Mouse (Mus musculus) megakaryocyte, embryonic 14.5 days (primary cell): ENCODE measurements around the gene Sema4b. TPM values are rescaled to one million over a fixed set of nuclear protein-coding genes. Genes with fewer than 3 reads are reported as not detected.
A peak's percentile ranks its signal among the peaks of the same experiment; 100 is the strongest.

Experiments
- H3K27me3 ChIP-seq: replicated peaks from 2 replicates; pipeline ENCODE3; 2012; ENCODE audit warnings: inconsistent platforms
- H3K36me3 ChIP-seq: replicated peaks from 2 replicates; pipeline ENCODE3; 2012; ENCODE audit warnings: low read length, inconsistent platforms, mixed read lengths
- H3K4me1 ChIP-seq: 2 replicates; pipeline ENCODE4 v1.6.1; 2012; ENCODE audit warnings: inconsistent platforms
- H3K4me3 ChIP-seq: replicated peaks from 2 replicates; pipeline ENCODE3; 2012; ENCODE audit warnings: moderate library complexity, mild to moderate bottlenecking, inconsistent platforms
- H3K9me3 ChIP-seq: 2 replicates; pipeline ENCODE4 v1.6.1; 2012; ENCODE audit warnings: inconsistent platforms
- FLI1 ChIP-seq: IDR thresholded peaks from 2 replicates; pipeline ENCODE4 v1.6.1; 2012; ENCODE audit warnings: low read length, inconsistent platforms, mixed read lengths
- GATA1 ChIP-seq: IDR thresholded peaks from 3 replicates; pipeline ENCODE4 v1.6.1; 2012; ENCODE audit warnings: mixed read lengths, low read length, inconsistent platforms, borderline replicate concordance
- polyA plus RNA-seq: library from polyadenylated mRNA; stranded (reverse); fragments of >175 nt; gene quantifications from 2 replicates; pipeline ENCODE4 v1.2.3, GENCODE M21; 2012; ENCODE audit warnings: low replicate concordance; ENCODE audit not compliant: insufficient read depth

The Sema4b gene
- polyA plus RNA-seq, 1 experiment: 30.8 TPM

DNA sequence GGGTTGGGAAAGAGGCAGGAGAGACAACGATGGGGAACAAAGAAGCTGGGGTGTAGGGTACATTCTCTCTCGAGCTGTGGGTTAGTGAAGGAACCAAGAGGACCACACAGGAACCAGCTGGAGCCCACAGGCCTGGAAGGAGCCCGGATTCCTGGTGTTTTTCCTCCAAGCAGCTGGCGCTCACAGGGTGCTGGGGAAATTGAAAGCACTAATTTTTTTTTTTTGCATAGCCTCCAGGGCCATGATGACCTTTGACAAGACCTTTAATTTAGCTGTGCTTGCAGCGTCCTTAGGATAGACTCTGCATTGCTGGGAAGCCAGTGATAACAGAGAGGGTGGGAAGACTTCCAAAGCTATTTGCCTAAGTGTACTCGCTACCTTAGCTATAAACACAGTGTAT, 1.7 kb upstream of the Sema4b start:
- H3K27me3 ChIP-seq: no peaks in the 10 kb centered on the region
- H3K36me3 ChIP-seq: peaks cover 4% of the 10 kb centered on the region
- peaks cover 85% of the 10 kb centered on the region for H3K4me1 ChIP-seq
- peaks cover 4% of the 10 kb centered on the region; the same call in 1 of the 2 replicates for H3K9me3 ChIP-seq
- no peak overlapping the region for H3K4me3 ChIP-seq
- TF ChIP-seq GATA1 (no peak), FLI1 (no peak)

DNA sequence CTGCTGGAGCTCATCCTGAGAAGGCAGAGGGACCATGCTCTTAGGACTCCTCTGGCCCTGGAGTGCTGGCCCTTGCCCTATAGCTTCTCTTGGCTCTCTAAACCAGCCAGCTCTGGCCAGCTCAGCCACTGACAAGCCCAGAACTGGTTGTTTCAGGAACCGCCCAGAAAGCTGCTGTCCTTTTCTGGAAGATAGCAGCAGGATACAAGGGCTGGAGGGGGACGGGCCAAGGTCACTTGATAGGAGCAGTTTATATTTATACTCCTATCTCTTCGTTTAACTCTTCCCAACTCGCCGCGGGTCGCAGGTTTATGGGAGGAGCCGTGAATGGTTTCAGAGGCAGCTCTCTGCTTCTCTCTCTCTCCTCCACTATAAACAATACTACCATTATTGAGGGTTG, 620 bp upstream of the Sema4b start:
- Histone ChIP-seq H3K4me3 (peak overlapping the region; percentile 89), H3K36me3 (peaks cover 4% of the 10 kb centered on the region), H3K4me1 (peaks cover 85% of the 10 kb centered on the region), H3K9me3 (peaks cover 4% of the 10 kb centered on the region; the same call in 1 of the 2 replicates), H3K27me3 (no peaks in the 10 kb centered on the region)
- TF ChIP-seq FLI1 (no peak), GATA1 (no peak)

DNA sequence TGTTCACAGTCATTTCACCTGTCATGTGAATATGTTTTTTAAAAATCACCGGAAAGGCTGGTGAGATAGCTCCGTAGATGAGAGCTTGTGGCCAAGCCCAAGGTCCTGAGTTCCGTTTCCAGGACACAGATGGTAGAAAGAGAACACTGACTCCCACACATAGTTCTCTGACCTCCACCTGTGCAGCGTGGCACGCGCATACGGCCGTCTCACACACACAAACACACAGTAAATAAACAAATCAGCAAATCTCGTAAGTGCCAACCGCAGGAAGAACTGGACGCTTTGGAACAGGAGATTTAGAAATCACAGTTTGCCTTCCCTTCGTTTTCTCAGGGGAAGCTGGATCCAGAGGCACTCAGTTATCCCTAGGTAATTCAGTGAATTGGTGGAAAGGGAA, 860 bp downstream of the Sema4b start:
- Histone ChIP-seq H3K27me3 (no peaks in the 10 kb centered on the region), H3K9me3 (peaks cover 4% of the 10 kb centered on the region; the same call in 1 of the 2 replicates), H3K4me3 (peak overlapping the region; percentile 26), H3K4me1 (peaks cover 85% of the 10 kb centered on the region), H3K36me3 (peaks cover 4% of the 10 kb centered on the region)
- no peak for TF ChIP-seq FLI1
- TF ChIP-seq GATA1: no peak

DNA sequence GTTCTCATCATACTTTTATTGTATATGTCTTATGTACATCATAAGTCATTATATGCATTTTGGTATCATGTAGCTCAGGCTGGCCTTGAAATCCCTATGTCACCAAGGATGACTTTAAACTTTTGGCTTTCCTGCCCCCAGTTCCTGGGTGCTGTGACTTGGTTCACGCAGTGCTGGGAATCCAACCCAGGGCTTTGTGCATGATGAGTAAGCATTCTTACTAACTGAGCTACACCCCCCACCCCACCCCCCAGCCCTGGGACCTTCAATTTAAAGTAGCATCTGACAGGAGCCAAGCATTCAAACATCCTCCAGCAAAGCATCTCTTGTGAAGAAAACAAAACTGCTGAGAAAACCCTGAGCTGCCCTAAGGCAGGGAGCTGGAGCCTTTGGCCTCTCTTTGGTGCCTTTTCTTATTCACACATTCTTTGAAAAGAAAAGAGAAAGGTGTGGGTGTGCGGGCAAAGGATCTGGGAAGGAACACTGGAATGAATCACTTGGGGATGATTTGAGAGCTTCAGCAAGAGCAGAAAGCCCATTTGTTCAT, 2.0 kb downstream of the Sema4b start:
- no peak overlapping the region for H3K4me3 ChIP-seq
- H3K36me3 ChIP-seq: peaks cover 4% of the 10 kb centered on the region
- peaks cover 4% of the 10 kb centered on the region; the same call in 1 of the 2 replicates for H3K9me3 ChIP-seq
- no peaks in the 10 kb centered on the region for H3K27me3 ChIP-seq
- TF ChIP-seq FLI1: no peak
- no peak for TF ChIP-seq GATA1
- H3K4me1 ChIP-seq: peaks cover 88% of the 10 kb centered on the region

DNA sequence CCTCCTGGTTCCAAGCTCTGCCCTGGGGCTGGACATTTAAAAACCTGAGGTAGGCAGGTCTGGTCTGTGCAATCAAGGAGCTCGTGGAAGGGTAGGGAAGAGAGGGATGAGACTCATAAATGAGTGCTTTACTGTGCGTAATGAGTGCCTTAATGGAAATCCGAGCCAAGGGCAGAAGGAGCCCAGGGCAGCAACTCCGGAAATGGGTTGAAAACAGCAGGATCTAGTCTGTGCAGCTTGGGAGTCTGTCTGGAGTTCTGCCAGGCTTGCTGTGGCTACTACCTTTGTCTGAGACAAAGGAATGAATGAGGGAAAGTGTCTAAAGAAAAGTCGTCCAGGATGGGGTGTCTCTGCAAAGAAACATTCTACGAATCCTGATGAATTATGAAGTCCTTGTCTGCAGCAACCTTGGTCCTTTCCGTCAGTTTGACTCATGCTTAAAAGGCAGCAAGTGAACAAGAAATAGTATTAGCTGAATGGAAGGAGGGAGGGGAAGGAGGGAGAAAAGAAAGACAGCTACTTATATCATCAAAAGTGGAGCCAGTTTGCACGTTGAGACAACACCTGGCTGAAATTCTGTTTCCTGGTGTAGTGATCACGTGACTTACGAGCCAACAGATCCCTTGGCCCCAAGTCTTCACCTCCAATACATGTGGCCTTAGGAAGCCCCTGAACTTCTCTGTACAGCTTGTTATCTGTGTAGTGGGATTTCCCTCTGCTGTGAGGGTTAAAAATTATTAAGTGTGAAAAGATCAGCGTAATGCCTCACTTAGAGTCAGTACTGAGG, 2.7 kb downstream of the Sema4b start:
- no peaks in the 10 kb centered on the region for H3K27me3 ChIP-seq
- peaks cover 4% of the 10 kb centered on the region; the same call in 1 of the 2 replicates for H3K9me3 ChIP-seq
- peaks cover 4% of the 10 kb centered on the region for H3K36me3 ChIP-seq
- peaks cover 91% of the 10 kb centered on the region for H3K4me1 ChIP-seq
- no peak overlapping the region for H3K4me3 ChIP-seq
- no peak for TF ChIP-seq FLI1
- no peak for TF ChIP-seq GATA1

DNA sequence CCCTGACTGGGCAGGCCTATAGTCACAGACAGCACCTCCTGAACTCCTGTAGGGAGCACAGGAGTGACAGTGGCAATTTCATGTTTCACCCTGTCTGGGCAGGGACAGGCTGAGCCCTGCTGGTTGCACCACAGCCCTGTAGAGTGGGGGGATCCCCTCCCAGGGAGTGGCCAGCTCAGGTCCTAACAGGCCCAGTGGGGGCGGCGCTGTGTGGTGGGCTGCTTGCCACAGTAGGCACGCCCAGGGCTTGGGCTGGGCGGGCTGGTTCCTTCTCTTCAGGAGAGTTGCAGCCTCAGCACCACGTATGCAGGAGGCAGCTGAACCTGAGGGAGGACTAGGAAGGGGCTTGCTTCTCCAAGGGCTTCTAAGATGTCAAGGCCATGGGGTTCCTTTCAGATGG, 4.8 kb downstream of the Sema4b start:
- H3K36me3 ChIP-seq: peaks cover 4% of the 10 kb centered on the region
- H3K4me1 ChIP-seq: peaks cover 91% of the 10 kb centered on the region
- TF ChIP-seq FLI1 (no peak), GATA1 (no peak)
- peaks cover 4% of the 10 kb centered on the region; the same call in 1 of the 2 replicates for H3K9me3 ChIP-seq
- H3K4me3 ChIP-seq: peak overlapping the region; percentile 93
- H3K27me3 ChIP-seq: no peaks in the 10 kb centered on the region

DNA sequence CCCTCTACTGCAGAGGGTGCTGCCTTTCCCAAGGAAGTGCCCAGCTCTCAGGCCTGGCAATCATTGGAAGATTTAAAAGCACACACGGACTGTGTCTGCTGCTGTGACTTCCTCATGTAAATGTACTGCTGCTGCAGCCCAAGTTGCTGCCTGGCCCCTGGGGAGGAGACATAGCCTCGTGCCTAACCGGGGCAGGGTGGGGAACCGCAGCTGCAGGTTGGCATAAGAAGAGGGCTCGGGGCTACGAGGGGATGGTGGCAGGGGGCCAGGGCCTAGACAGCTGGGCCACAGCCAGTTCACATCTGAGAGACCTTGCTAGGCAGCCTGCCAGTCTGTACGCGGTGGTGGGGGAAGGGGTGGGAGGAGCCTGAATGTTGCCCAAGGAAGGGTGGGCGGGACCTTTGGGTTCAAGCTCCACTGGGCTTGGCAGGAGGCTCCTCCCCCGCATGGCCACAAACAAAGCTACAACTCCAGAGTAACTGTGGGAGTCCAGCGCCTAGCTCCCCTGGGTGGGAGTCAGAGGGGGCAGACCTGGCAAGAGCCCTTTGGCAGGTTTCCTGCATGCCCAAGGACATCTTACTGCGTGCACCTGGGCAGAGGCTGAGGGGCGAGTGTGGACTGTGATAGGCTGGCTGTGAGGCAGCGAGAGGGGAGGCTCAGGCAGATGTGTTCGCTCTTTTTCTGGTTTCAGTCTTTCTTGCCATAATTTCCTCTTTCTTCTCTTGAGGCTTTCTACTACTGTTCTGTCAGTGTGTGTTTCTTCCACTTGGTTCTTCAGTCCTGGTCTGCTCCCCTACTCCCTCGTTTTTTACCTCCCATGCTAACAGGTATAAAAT, 5.8 kb downstream of the Sema4b start:
- Histone ChIP-seq H3K4me1 (peaks cover 87% of the 10 kb centered on the region), H3K27me3 (no peaks in the 10 kb centered on the region), H3K9me3 (peaks cover 4% of the 10 kb centered on the region; the same call in 1 of the 2 replicates), H3K4me3 (peak overlapping the region; percentile 93), H3K36me3 (peaks cover 4% of the 10 kb centered on the region)
- TF ChIP-seq GATA1 (no peak), FLI1 (no peak)

DNA sequence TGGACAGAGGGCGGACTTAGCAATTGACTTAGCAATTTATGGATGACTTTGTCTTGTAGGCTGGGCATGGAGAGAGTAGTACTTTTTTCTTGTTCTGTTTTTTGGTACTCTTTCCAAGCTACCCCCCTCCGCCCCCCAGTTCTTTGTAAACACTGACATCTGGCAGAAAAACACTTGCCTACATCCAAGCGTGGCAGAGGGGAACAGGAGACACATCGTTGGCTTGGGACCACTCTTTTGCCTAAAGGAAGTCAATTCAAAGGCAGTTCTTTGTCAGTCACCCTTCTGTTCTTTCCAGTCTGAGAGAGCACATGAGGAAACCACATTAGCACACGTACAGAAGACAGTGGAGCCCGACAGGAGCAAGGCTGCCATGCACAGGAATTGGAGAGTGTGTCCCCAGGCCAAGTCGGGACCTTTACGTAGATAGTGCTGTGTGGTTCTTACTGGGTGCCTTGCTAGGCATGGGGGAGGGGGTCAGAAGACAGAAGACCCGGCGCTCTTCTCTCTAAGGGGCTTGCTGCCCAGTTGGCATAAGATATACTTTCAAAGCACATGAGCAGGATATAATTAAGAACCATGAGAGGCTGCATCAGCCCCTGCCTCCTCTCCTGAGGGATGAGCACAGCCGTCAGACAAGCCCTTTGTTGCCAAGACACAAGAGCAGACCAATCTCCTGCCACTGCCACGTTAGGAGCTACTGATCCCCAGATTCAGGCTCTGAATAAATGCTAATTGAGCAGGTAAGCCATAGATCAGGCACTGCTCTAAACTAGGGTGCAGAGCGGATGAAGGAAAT, 7.5 kb downstream of the Sema4b start:
- peaks cover 81% of the 10 kb centered on the region for H3K4me1 ChIP-seq
- H3K9me3 ChIP-seq: no peaks in the 10 kb centered on the region
- H3K27me3 ChIP-seq: no peaks in the 10 kb centered on the region
- peaks cover under 1% of the 10 kb centered on the region for H3K36me3 ChIP-seq
- TF ChIP-seq GATA1: no peak
- no peak for TF ChIP-seq FLI1
- H3K4me3 ChIP-seq: no peak overlapping the region

DNA sequence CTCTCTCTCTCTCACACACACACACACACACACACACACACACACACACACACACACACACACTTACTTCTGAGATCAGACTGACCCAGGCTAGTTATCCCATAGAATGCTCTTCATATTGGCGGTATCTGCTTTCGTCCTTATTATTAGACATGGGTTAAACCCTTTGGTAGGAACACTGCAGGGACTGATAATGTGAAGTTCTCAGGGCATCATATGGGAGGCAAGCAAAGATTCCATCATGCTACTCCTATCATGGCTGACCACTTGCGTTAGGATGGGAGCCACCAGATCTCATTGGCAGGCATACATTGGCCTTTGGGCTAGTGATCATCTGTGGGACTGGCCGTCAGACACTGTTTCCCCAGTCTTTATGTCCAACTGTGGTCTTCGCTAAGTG, 8.5 kb downstream of the Sema4b start:
- Histone ChIP-seq H3K4me1 (peaks cover 82% of the 10 kb centered on the region), H3K4me3 (no peak overlapping the region)
- TF ChIP-seq GATA1 (no peak), FLI1 (no peak)

More for the DNA sequence above, 8.5 kb downstream of the Sema4b start:
- H3K36me3 ChIP-seq: peaks cover 10% of the 10 kb centered on the region
- H3K9me3 ChIP-seq: no peaks in the 10 kb centered on the region
- no peaks in the 10 kb centered on the region for H3K27me3 ChIP-seq
